Mouse (Mus musculus): ENCODE measurements around the gene Rgs3.
A peak's percentile ranks its signal among the peaks of the same experiment; 100 is the strongest.

Rgs3 gene

GRCm38 (mm10) chr4:62688142-62688541 is 128.5 kb downstream of the Rgs3 start:
- DNase-seq (ENCODE audit: low spot score), result no peak

GRCm38 (mm10) chr4:62690997-62691396 is 131.3 kb downstream of the Rgs3 start:
- DNase-seq (ENCODE audit: low spot score), result no peak

GRCm38 (mm10) chr4:62691625-62692024 is 132.0 kb downstream of the Rgs3 start:
- DNase-seq (ENCODE audit: low spot score), result no peak

- DNase-seq (ENCODE audit: low spot score), result peak; percentile 49
These were observed 134.2 kb downstream of the Rgs3 start for GRCm38 (mm10) chr4:62693839-62694238.

GRCm38 (mm10) chr4:62694703-62695439 is 135.2 kb downstream of the Rgs3 start:
- DNase-seq (ENCODE audit: low spot score), result no peak

- no peak for DNase-seq (ENCODE audit: low spot score)
These were observed 135.9 kb downstream of the Rgs3 start for GRCm38 (mm10) chr4:62695523-62695922.

- peak; percentile 77 for DNase-seq (ENCODE audit: low spot score)
These were observed 136.3 kb downstream of the Rgs3 start for GRCm38 (mm10) chr4:62695946-62696345.

GRCm38 (mm10) chr4:62696699-62697404 is 137.2 kb downstream of the Rgs3 start:
- DNase-seq (ENCODE audit: low spot score), result peak; percentile 70

GRCm38 (mm10) chr4:62697469-62697868 is 137.8 kb downstream of the Rgs3 start:
- peak; percentile 92 for DNase-seq (ENCODE audit: low spot score)

- no peak for DNase-seq (ENCODE audit: low spot score)
These were observed 138.9 kb downstream of the Rgs3 start for GRCm38 (mm10) chr4:62698521-62698920.

GRCm38 (mm10) chr4:62699191-62699812 is 139.7 kb downstream of the Rgs3 start:
- peak; percentile 94 for DNase-seq (ENCODE audit: low spot score)

GRCm38 (mm10) chr4:62700426-62700825 is 140.8 kb downstream of the Rgs3 start:
- DNase-seq (ENCODE audit: low spot score), result no peak

GRCm38 (mm10) chr4:62703151-62703550 is 143.5 kb downstream of the Rgs3 start:
- no peak for DNase-seq (ENCODE audit: low spot score)

GRCm38 (mm10) chr4:62704204-62704603 is 144.6 kb downstream of the Rgs3 start:
- DNase-seq (ENCODE audit: low spot score), result no peak

GRCm38 (mm10) chr4:62705013-62705412 is 145.4 kb downstream of the Rgs3 start:
- no peak for DNase-seq (ENCODE audit: low spot score)

GRCm38 (mm10) chr4:62705749-62706148 is 146.1 kb downstream of the Rgs3 start:
- no peak for DNase-seq (ENCODE audit: low spot score)

- no peak for DNase-seq (ENCODE audit: low spot score)
These were observed 148.4 kb downstream of the Rgs3 start for GRCm38 (mm10) chr4:62708084-62708483.

- no peak for DNase-seq (ENCODE audit: low spot score)
These were observed 149.3 kb downstream of the Rgs3 start for GRCm38 (mm10) chr4:62708994-62709393.

- DNase-seq (ENCODE audit: low spot score), result no peak
These were observed 149.8 kb downstream of the Rgs3 start for GRCm38 (mm10) chr4:62709448-62709847.

GRCm38 (mm10) chr4:62711159-62711558 is 151.5 kb downstream of the Rgs3 start:
- no peak for DNase-seq (ENCODE audit: low spot score)

GRCm38 (mm10) chr4:62711582-62711981 is 151.9 kb downstream of the Rgs3 start:
- no peak for DNase-seq (ENCODE audit: low spot score)

GRCm38 (mm10) chr4:62720861-62721260 is 161.2 kb downstream of the Rgs3 start:
- no peak for DNase-seq (ENCODE audit: low spot score)

- DNase-seq (ENCODE audit: low spot score), result no peak
These were observed 162.4 kb downstream of the Rgs3 start for GRCm38 (mm10) chr4:62722021-62722426.
